Mouse (Mus musculus): ENCODE measurements around the gene Prr36.
"Not testable (repeated sequence)": the region's sequence is repeated elsewhere in the genome, so short reads cannot be mapped to it uniquely, and the experiment has no call there.

Gene Prr36

DNA sequence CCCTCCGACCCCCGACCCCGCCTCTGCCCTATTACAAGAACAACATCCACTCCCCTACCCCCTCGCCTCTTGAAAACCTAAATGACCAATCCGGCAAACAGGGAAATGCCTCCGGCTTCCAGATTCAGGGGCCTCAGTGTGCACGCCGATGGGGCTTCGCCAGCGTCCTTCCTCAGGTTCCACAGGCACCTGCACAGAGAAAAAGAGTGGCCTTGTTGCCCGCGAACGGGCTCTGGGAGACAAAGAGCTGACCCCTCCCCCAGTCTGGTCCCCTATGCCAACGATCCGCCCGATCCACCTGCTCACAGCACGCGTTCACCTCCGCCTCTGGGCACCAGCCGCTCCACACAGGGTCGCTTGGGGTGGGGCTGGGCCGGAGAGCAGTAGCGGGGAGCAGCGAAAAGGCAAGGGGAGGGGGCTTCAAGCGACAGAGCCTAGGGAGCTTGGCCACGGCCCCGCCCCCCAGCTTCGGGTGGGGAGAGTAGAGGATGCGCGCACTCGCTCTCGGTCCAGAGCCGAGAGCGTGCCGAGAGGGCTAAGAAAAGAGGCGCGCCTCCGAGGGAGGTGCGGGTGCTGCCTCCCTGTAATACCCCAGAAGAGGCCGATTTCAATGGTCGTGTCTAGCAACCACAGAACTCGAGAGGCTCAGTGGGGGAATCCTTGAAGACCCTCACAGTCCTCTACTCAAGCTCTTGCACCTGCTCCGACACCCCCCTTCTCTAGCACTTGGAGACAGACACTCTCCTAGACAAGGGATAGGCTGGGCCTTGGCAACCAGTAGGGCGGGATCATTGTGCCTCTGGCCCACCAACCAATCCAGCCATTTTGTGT is at the start of gene Prr36:
Gene Prr36 (minus strand): TSS at position 669 of the 831 bp plus-strand sequence.
- peak; percentile 81 for DNase-seq

DNA sequence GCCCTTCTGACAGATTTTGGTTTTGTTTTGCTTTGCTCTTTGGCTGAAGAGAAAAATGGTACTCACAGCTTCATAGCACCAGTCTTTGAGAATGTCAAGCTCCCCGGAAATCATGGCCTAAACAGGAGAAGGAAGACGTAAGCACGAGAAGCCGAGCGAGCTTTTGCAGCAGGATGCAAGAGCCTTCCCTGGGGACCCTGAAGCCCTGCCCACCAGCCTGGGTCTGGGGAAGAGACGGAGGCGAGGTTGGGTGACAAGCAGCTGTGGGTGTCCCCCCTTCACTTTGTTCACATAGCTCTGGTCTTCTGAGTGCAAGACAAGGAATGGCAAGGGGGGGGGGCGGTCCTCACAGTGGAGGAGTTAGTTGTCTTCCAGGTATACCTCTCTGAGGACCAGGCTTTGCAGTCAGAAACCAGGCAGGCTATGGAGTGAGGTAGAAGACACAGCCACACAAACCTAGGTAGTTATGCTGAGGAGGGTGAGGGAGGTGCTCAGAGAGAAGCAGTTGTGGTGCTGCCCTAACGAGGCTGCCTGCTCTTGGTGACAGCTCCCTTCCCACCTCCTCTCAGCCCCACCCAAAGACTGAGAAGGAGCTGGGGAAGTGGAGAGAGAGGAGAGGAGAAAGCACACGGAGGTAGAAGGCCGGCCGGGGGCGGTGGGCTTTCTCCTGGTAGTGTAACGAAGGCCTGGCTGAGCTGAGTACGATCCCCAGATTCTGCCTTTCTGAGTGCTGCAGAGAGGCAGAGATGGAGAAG is 48.1 kb upstream of the Prr36 start:
- DNase-seq, result no peak

DNA sequence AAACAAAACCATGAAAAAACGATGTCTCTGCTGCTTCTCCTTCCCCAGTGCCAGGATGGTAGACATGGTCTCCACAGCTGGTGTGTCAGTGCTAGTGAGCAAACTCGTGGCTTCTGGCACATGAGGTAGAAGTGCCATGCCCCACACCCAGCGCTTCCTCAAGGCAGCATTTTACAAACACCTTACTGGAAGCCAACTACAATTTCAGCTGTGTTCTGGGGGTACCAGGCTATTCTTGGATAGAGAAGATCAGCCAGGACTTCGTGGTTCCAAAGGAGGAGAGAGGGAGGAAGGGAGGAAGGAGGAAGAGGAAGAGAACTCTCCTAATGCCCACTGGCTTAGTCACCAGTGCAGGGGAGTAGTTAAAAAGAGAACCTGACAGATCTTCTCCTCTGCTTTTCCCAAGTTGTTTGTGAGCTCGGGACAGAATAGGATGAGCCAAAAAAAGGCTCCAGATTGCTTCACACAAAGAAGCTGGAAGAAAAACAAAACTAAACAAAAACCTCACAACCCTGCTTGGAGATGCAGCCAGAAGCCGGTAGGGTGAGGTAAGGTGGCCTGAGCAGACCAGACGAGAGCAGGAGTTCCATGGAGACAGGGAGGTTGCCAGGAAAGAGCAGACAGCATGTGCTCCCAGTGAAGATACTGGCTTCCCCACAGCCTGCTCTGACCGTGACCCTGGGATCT is 46.0 kb upstream of the Prr36 start:
- DNase-seq, result no peak

DNA sequence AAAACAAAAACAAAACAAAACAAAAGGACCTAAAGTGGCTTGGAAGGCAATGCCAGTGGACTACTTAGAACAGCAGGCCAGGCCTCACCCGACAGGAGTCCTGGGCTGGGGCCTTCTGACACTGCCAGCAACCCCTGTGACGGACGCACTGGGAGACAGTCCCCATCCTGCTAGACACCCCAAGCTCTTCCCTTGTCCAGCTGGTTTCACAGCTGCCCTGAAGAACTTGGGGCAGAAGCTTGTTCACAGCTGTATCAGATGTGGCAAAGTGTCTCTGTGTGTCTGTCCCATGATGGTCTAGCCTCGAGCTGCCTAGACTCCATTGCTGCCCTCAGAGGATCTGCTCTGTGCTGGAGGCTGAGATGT is 42.5 kb upstream of the Prr36 start:
- DNase-seq, result no peak

DNA sequence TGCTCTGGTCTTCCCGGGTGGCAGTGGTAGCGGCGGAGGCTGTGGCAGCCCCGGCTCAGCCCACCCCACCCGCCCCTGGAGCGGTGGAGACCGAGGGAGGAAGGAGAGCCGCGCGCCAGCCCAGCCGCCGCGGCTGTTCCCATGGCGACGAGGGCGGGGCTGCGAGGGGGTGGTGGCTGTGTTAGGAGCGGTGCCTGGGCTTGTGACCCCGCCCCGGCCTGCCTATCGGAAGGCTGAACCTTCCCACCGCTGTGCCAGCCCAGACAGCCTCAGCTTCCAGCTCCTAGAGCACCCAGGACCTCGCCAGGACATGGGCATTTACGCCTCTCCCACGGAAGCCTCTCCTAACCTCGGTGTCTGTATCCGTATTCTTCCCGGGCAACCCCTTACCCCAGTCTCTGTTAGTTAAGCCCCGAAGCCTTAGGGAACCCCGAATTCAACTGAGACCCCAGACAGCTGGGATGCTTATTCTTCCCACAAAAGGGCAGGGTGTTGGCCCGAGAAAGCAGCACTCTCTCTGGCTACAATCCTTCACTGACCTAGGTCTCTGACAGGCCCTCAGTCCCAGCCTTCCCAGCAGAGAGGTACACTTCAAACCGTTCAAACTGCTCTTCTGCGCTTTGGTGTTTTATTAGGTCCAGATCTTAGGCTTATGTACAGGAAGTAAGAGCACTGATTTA is 42.0 kb upstream of the Prr36 start, which contains the start of gene Ctxn1:
Gene Ctxn1 (minus strand): TSS at position 150 of the 680 bp plus-strand sequence.
- DNase-seq, result peak; percentile 78

DNA sequence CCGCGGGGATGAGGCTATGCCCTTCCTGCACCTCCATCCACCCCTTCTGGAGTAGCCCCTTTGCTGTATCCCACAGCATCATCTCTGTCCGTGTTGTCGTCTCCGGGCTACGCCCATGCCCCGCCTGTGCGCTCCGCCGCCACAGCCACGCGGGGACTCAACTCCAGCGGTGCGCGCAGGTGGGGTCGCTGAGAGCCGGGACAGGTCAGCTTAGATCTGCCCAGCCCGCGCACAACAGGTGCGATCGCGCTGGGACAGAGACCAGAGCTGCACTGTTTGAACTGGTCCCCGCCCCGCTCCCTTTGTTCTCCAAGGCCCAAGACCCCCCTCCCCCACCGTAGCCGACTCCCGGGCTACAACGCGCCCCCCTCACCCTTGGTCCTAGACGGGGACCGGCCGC is 41.4 kb upstream of the Prr36 start:
- DNase-seq, result peak; percentile 48

DNA sequence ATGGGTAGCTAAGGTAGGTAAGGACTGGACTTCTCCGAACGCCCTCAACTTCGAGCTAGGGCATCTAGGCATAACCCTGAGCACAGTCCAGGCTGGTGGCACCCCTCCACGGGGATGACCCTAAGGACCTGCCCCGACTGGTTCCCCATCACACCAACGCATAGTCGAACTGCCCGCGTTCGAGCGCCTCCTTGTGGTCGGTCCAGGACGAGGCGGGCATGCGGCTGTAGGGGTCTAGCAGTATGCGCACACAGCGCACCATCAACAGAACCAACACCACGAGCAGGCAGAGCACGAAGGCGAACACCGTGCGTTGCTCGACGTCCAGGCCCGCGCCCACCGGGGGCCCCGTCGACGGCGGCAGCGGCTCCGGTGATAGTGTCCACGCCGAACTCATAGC is 41.0 kb upstream of the Prr36 start:
- DNase-seq, result peak; percentile 67

DNA sequence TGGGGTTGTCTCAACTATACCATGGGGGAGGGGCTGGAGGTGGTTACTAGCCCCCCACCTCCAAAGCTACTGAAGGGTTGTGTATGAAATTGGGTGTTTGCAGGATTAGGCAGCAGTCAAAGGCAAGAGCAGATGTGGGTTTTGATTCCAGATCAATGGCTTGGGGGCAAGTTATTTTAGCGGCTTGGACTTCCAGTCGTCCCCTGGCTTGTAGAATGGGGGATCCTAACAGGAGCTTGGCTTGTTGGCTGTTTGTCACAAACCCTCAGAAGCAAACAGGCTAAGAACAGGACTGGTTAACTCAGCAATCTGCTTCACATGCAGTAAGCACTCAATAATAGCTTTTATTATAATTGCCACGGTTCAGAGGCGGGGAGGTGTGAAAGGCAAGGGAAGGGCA is 40.1 kb upstream of the Prr36 start:
- DNase-seq, result no peak

DNA sequence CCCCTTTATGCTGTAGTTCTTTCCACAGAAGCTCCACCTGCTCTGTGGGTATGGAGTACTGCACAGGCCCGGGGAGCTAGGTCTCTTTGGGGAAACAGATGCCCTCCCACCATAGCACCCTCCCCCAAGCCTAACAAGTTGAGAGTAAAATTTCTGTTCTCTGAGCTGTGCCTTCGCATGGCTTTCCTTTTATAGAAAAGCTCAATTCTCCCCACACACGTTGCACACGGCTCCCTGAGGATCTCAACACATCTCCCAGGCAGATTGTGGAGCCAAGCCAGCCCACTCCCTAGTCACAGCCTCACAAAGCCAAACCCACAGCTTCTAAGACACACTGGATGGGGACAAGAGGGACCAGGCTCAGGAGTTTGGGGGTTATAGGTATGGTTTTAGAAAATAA is 39.7 kb upstream of the Prr36 start:
- no peak for DNase-seq

DNA sequence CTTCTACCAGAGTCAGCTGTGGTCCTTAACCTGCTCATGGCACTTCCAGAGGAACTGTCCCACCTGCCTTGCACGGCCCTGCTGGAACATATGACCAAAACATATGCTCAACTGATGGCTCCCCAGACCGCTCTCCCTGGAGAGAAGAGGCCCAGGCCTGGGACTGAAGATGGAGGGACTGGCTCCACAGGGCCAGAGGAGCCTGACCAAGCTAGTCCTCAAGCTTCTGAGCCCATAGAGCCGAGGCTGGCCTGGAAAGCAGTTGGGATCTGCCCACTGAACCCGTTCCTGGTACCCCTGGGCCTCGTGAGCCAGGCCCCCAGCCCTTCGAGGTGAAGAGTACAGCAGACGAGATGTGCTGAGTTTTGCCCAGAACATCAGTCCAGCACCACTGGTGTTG is 38.2 kb upstream of the Prr36 start:
- DNase-seq, result not testable (repeated sequence)

DNA sequence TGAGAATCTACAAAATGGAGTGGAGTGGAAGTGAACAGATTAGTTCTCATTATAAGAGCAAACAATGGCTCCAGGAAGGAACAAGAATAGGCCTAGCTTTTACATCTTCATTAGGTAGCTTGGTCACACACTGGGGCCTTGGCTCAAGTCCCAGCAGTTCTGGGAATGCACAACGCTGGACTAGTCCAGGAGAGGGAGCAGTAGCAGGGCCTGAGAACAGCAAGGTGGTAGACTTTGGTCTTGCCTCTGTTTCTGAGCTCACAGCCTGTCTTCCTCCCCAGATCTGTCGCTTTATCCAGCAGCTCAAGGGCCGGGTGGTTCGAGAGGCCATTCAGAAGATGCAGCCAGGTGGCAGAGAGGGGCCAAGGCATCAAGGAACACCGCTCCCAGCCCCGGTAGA is 36.7 kb upstream of the Prr36 start:
- peak; percentile 82 for DNase-seq

DNA sequence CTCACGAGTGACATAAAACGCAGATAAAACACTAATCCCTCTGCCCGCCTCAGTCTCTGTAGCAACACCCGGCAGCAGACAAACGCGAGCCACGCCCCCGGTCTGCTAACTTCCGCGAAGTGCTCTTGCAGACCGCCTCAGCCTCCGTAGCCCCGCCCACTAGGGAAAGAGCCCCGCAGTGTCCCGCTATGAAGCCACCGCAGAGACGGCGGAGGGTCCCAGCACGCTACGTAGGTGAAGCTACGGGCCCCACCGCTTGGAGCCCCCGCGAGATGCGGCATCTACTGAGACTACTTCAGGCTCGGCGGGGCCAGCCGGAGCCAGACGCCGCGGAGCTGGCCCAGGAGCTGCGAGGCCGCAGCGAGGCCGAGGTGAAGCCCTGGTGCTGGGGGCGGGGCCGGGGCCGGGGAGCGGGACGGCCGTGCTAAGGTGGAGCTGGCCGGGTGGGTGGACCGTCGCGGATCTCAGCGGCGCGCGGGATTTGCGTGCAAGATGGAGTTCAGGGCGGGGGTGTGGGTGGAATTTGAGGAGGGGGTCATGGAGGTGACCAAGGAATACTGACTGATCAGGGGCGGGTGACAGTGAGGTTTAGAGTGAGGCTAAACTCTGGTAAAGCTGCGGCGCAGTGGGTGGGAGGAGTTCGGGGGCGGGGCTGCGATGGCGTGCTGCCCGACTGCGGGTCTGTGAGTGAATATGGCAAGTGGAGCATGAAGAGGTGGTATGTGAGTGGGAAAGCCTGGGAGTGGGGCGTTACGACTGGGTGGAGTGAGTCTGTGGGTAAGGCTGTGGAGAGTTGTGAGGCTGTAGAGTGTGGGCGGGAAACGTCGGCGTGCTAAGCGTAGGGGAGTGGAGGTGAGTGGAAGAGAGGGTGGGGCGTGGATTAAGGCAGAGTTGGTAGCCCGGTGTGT is 35.9 kb upstream of the Prr36 start, which contains the start of gene Snapc2:
Gene Snapc2 (plus strand): TSS at position 147 of the 908 bp plus-strand sequence.
- DNase-seq, result peak; percentile 93

DNA sequence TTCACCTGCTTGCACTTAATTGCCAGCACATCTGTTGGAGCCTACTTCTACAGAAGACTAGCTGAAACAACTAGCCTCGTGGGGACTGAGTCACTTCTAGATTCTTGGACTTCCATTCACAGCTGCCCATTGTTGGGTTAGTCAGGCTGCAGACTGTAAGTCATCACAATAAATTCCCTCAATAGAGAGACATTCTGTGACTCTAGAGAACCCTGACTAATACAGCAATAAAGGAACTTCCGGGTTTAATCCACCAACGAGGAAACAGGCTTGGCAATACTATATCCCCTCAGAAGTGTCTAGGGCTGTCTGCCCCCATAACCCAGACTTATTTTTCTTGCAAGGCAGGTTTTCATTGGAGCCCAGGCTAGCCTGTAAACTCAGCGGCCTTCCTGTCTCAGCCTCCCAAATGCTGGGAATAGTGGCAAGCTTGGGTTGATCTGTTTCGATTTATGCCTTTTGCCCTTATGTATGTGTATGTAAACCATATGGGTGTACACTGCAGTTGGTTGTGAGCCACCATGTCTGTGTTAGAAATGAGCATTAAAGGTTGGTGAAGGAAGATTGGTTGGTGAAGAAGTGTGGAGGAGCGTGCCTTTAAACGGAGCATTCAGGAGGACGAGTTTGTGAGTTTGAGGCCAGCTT is 35.0 kb upstream of the Prr36 start:
- no peak for DNase-seq

DNA sequence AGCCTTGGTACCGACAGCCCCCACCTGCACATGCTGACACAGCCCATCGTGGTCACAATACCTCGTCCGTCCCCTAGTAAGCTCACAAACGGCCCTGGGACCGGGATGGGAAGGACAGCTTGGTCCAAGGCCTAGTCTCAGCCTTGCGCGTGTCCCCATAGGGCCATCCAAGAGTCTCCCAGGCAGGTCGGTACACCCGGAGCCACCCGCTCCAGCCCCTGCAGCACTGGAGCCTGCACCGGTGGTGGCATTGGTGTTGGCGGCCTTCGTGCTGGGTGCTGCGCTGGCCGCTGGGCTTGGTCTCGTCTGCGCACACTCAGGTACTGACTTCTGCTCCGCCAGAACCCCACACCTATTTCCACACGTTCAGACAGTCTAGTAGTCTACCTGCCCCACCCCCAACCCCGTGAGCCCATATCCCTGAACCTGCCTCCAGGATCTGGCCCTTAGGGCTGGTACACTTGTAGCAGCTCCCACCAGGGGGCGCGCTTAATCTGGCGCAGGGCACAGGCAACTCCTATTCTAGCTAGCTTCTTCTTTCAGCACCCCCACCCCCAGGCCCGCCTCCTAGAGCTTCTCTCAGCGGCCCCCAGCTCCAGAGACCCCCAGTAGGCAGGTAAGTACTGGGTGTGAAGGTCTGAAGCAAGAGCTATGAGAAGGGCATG is 33.2 kb upstream of the Prr36 start:
- DNase-seq, result peak; percentile 82

DNA sequence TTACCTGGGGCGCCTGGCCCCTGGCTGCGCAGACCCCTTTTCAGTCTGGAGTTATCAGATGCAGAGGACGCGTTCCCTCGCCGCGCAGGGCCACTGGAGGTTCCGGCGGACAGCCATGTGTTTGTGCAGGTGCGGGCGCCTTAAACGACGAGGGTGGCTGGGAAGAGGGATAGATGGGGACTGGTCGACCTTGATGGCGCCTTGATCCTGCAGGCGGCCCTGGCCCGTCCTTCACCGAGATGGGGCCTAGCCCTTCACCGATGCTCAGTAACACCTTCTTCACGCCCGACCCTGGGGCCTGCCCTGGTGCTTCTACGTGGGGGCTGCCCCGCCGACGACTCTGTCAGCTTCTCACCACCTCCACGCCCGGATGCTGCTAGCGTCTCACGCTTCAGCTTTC is 32.0 kb upstream of the Prr36 start:
- DNase-seq, result no peak

DNA sequence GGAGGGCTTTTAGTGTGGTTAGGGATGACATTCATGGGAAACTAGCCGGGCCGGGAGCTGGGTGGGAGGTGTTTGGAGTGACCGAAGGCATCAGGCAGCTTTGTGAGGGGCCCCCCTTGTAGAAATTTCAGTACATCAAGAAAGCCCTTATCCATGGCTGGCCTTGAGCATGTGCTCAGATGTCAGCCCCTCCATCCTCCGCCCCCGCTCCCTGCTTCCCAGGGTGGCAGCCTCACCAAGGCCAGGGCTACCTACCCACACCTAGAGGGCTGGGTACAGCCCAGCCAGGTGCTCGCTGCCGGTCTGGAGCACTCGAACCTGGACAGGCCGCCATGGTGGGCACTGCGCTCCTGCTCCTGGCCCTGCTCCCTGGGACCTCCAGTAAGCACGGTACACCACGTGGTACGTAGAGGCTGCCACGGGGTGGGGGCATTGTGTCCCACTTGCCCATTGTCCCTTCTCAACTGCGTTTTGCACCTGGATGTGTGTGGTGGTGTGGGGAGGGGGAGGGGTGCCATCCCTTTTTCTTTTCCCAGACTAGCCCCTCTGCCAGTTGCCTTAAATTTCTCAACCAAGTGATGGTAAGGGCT is 30.8 kb upstream of the Prr36 start, which contains the start of gene Tgfbr3l:
Gene Tgfbr3l (plus strand): TSS at position 264 of the 590 bp plus-strand sequence.
- DNase-seq, result no peak

DNA sequence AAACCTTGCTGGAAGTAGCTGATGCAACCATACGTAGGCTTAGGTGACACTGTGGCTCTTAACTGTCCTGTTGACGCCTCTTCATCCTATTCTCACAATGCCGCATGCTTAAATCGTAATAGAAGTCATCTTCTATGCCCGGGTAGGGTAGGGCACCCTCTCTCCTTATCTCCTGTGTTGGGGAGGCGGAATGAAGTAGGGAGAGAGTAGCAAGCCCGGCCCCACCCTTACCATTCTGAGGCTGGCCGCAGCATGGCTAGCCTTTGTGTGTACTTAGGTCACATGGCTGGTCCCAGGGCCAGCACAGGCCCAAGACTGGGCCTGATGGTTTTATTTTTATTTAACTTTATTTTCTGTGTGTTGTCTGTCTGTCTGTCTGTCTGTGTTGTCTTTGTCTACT is 30.0 kb upstream of the Prr36 start:
- DNase-seq, result no peak

DNA sequence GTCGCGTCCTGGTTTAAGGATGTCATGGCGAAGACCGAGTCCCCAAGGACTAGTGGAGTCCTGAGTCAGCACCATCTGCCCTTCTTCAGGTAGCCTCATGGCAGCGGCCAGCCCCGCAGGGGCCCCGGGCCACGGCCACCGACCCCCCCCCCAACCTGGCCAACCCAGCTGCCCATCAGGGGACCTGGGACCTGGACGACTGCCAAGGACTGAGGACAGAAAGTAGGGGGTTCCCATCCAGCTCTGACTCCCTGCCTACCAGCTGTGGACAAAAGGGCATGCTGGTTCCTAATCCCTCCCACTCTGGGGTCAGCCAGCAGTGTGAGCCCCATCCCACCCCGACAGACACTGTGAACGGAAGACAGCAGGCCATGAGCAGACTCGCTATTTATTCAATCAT is 28.5 kb upstream of the Prr36 start:
- DNase-seq, result no peak

DNA sequence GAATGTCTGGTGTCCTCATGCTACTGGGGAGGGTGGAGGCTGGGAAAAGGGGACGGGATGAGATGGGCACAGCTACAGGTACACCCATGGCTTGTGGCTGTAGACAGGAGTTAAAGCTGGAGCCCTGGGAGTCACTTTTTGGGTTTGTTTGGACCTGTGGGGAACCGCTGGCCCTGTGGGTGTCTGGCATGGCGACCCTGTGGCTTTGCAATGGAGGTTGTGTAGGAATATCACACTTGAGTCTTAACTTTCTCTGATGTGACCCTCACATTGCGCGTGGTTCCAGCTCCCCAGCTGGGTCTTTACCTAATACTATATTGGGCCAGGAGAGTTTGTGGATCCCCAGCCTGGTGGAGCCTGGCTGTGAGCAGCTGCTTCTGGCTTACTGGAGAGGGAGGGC is 27.8 kb upstream of the Prr36 start:
- no peak for DNase-seq

DNA sequence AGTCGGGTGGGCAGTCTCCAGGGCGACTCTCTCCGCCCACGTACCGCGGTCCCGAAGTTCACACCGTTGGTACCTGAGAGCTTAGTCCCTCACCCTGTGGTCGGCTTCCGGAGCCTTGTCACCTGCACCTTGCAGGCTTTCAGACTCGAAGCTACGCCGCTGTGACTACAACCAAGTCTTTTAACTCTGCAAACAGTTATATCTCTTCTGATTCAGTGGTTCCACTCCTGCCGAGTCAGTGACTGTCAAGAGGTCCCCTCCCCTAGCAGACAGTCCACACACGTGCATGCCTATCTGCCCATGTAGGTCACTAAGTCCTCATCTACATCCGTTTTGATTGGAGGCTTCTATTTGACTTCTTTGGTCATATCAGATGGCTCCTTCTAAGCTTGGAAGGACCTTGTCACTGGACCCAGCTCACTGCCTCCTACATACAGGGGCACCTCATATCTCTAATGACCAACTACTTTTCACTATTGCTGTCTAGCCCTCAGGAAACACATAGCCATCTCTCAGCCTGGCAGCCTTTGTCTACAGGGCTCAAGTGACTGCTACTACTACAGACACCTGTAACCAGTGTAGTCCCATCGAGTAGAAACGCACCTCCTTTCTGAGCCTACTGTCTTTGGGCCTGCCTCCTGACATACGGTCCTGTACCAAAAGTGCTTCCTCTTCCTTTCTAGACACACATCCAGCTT is 22.1 kb upstream of the Prr36 start:
- no peak for DNase-seq

Measured in cerebellum, adult 9-11 months (tissue).